Mouse (Mus musculus) liver, adult 2 months (tissue): Measurements from ENCODE around the gene Etnk2. TPM values are rescaled to one million over a fixed set of nuclear protein-coding genes. Genes with fewer than 3 reads are reported as not detected.

ENCODE experiments used
- DNase-seq: peaks from one replicate; pipeline ENCODE4 v3.0.0-alpha.2; 2011; ENCODE audit warnings: low read depth, low spot score; ENCODE audit errors: extremely low read depth
- H3K27ac ChIP-seq: fragments of 200-500 bp; replicated peaks from 2 replicates; pipeline ENCODE4 v1.5.1; 2012; ENCODE audit warnings: low read depth, mild to moderate bottlenecking, control low read depth, inconsistent platforms, low read length; ENCODE audit not compliant: insufficient read depth
- H3K27me3 ChIP-seq: fragments of 200-500 bp; 2 replicates; pipeline ENCODE4 v1.6.1; 2012; ENCODE audit warnings: mild to moderate bottlenecking, moderate library complexity, low read length, inconsistent platforms; ENCODE audit not compliant: control insufficient read depth, insufficient read depth
- H3K36me3 ChIP-seq: fragments of 200-500 bp; 2 replicates; pipeline ENCODE4 v1.6.1; 2012; ENCODE audit warnings: low read length, inconsistent platforms; ENCODE audit not compliant: control insufficient read depth, insufficient read depth
- H3K4me1 ChIP-seq: fragments of 200-500 bp; 2 replicates; pipeline ENCODE4 v1.6.1; 2011; ENCODE audit warnings: low read length; ENCODE audit not compliant: control insufficient read depth, insufficient read depth
- H3K4me3 ChIP-seq: fragments of 200-500 bp; 2 replicates; pipeline ENCODE4 v1.5.1; 2011; ENCODE audit warnings: low read depth, mild to moderate bottlenecking, control low read depth, low read length, moderate library complexity; ENCODE audit not compliant: insufficient read depth
- H3K79me2 ChIP-seq: fragments of 200-500 bp; 2 replicates; pipeline ENCODE4 v1.6.1; 2012; ENCODE audit warnings: inconsistent platforms, mild to moderate bottlenecking, low read length, moderate library complexity; ENCODE audit not compliant: control insufficient read depth, insufficient read depth
- H3K9ac ChIP-seq: fragments of 200-500 bp; 2 replicates; pipeline ENCODE4 v1.6.1; 2012; ENCODE audit warnings: low read depth, mild to moderate bottlenecking, control low read depth, inconsistent platforms, low read length
- CTCF ChIP-seq: fragments of 200-500 bp; IDR thresholded peaks from 2 replicates; pipeline ENCODE4 v1.5.1; 2011; ENCODE audit warnings: low read depth, low read length, control low read depth
- POLR2A ChIP-seq: fragments of 200-500 bp; IDR thresholded peaks from 2 replicates; pipeline ENCODE4 v1.6.1; 2011; ENCODE audit warnings: low read length, control low read depth; ENCODE audit not compliant: insufficient read depth; ENCODE audit errors: extremely low read depth
- WGBS: fragments of 180-500 bp; shearing (Covaris S2); methylation state at CpG from one replicate; pipeline ENCODE4 v1.1.7; 2018; 5-methylcytosine and 5-hydroxymethylcytosine counted together
- polyA plus RNA-seq: library from polyadenylated mRNA; depleted of rRNA; stranded (reverse); fragments of >200 nt; gene quantifications from 2 replicates; pipeline ENCODE4 v1.2.3, GENCODE M21; 2012
- total RNA-seq: library from RNA; depleted of rRNA; stranded (reverse); fragments of >200 nt; gene quantifications from 2 replicates; pipeline ENCODE4 v1.2.3, GENCODE M21; 2014

Gene Etnk2
- total and polyA plus RNA-seq, 2 experiments: 249 to 389 TPM

- H3K36me3 ChIP-seq: peaks cover 25% of the 10 kb centered on the region; the same call in 1 of the 2 replicates
- peak overlapping the region; percentile 86 for H3K27ac ChIP-seq
- H3K4me3 ChIP-seq: no peak overlapping the region
- H3K9ac ChIP-seq: peak overlapping the region; percentile 35
- TF ChIP-seq CTCF (no peak), POLR2A (no peak)
- no peaks in the 10 kb centered on the region for H3K79me2 ChIP-seq
- 27% methylated on average over 6 of the region's 6 CpGs for WGBS
- H3K27me3 ChIP-seq: no peaks in the 10 kb centered on the region
- DNase-seq: peak; percentile 87
- H3K4me1 ChIP-seq: peaks cover 61% of the 10 kb centered on the region
These were observed 8.1 kb downstream of the Etnk2 start for GRCm38 (mm10) chr1:133371431-133371830.

GRCm38 (mm10) chr1:133372113-133372512, 8.7 kb downstream of the Etnk2 start:
- Histone ChIP-seq H3K9ac (peak overlapping the region; percentile 56), H3K27me3 (no peaks in the 10 kb centered on the region), H3K4me1 (peaks cover 64% of the 10 kb centered on the region), H3K27ac (peak overlapping the region; percentile 92), H3K4me3 (no peak overlapping the region), H3K79me2 (no peaks in the 10 kb centered on the region), H3K36me3 (peaks cover 29% of the 10 kb centered on the region)
- WGBS: 8% methylated on average over 8 of the region's 8 CpGs
- DNase-seq: peak; percentile 98
- TF ChIP-seq POLR2A (no peak), CTCF (no peak)

GRCm38 (mm10) chr1:133375696-133376346, 12.4 kb downstream of the Etnk2 start:
- no peaks in the 10 kb centered on the region for H3K79me2 ChIP-seq
- H3K36me3 ChIP-seq: peaks cover 29% of the 10 kb centered on the region
- TF ChIP-seq POLR2A (no peak), CTCF (peak; percentile 56)
- H3K27ac ChIP-seq: peak overlapping the region; percentile 89
- DNase-seq: peak; percentile 99
- H3K4me3 ChIP-seq: no peak overlapping the region
- no peaks in the 10 kb centered on the region for H3K27me3 ChIP-seq
- 6% methylated on average over 10 of the region's 10 CpGs for WGBS
- H3K9ac ChIP-seq: peak overlapping the region; percentile 22; the same call in 1 of the 2 replicates
- H3K4me1 ChIP-seq: peaks cover 66% of the 10 kb centered on the region

- Histone ChIP-seq H3K4me1 (peaks cover 55% of the 10 kb centered on the region), H3K27ac (peak overlapping the region; percentile 75), H3K27me3 (no peaks in the 10 kb centered on the region), H3K4me3 (no peak overlapping the region), H3K79me2 (no peaks in the 10 kb centered on the region), H3K36me3 (peaks cover 28% of the 10 kb centered on the region), H3K9ac (no peak overlapping the region)
- WGBS: 75% methylated on average over 5 of the region's 5 CpGs
- TF ChIP-seq CTCF: no peak
- no peak for TF ChIP-seq POLR2A
- DNase-seq: peak; percentile 28
These were observed 14.2 kb downstream of the Etnk2 start for GRCm38 (mm10) chr1:133377547-133377946.

GRCm38 (mm10) chr1:133379254-133379985, 16.0 kb downstream of the Etnk2 start:
- WGBS: 60% methylated on average over 10 of the region's 10 CpGs
- Histone ChIP-seq H3K9ac (peak overlapping the region; percentile 24; the same call in 1 of the 2 replicates), H3K36me3 (peaks cover 18% of the 10 kb centered on the region), H3K27me3 (no peaks in the 10 kb centered on the region), H3K79me2 (no peaks in the 10 kb centered on the region), H3K27ac (peak overlapping the region; percentile 50), H3K4me1 (peaks cover 40% of the 10 kb centered on the region), H3K4me3 (no peak overlapping the region)
- peak; percentile 43 for DNase-seq
- TF ChIP-seq CTCF (no peak), POLR2A (no peak)

GRCm38 (mm10) chr1:133379986-133380320, 16.6 kb downstream of the Etnk2 start:
- Histone ChIP-seq H3K27ac (peak overlapping the region; percentile 50), H3K27me3 (no peaks in the 10 kb centered on the region), H3K4me1 (peaks cover 37% of the 10 kb centered on the region), H3K4me3 (no peak overlapping the region), H3K36me3 (peaks cover 16% of the 10 kb centered on the region), H3K9ac (no peak overlapping the region), H3K79me2 (no peaks in the 10 kb centered on the region)
- no peak for DNase-seq
- 85% methylated on average over 3 of the region's 3 CpGs for WGBS
- TF ChIP-seq CTCF: no peak
- no peak for TF ChIP-seq POLR2A
